ENCODE assay signal across 8 mouse cellular contexts in the genomic region with DNA sequence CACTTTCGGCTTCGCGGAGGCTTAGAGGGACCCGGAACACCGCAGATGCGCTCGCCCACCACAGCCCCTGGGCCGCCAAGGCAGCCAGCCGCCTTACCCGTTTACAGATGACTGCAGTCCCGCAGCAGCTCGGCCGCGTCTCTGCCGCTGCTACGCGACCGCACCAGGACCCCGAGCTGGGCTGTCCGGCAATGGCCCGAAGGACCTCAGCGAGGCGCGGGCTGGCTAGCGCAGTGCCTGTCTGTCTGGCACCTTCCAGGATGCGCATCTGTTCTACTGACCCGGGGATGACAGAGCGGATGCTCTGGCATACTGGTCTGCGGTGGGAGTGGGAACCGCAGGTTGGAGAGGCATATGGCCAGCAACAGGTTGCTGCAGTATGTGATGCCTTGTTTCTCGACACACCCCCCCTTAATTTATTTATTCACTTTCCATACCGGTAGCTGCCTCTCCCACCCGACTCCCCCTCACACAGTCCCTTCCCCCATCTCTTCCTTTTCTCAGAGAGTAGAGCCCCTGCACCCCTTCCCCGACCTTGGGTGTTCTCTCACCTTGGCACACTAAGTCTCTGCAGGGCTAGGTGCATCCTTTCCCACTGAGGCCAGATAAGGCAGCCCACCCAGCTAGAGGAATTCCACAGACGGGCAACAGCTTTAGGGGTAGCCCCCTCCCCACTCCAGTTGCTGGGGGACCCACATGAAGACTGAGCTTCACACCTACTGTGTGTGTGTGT. TPM values are rescaled to one million over a fixed set of nuclear protein-coding genes. Genes with fewer than 3 reads are reported as not detected.
DNase-seq lines count a peak whose midpoint lies in the region; ATAC-seq lines count a peak whose summit lies in the region.

Gene Rabl2, minus strand, starts transcription at position 201 of the 733 bp plus-strand sequence.

- no peaks in the 10 kb centered on the region for H3K9me3 ChIP-seq in forebrain, embryonic 14.5 days (replicated peaks; ENCODE audit: control insufficient read depth, low read length)
- H3K9me3 ChIP-seq in neural tube, embryonic 15.5 days (replicated peaks): no peaks in the 10 kb centered on the region

- peak within 1 kb of the TSS; percentile 74 for H3K4me2 ChIP-seq in forebrain, embryonic 14.5 days (ENCODE audit: low read length)
- H3K4me2 ChIP-seq in neural tube, embryonic 15.5 days: peak within 1 kb of the TSS; percentile 90

- peak within 1 kb of the TSS; percentile 65 for H3K27ac ChIP-seq in forebrain, embryonic 14.5 days (ENCODE audit: low read depth, low read length)
- H3K27ac ChIP-seq in neural tube, embryonic 15.5 days (replicated peaks): peak within 1 kb of the TSS; percentile 84

- peak; percentile 97 for ATAC-seq in forebrain, embryonic 14.5 days
- ATAC-seq in neural tube, embryonic 15.5 days (ENCODE audit: low FRiP score): peak; percentile 95

- intact Hi-C loops in heart, postnatal 14 days (cut with DNase I): no loop called here

- H3K4me1 ChIP-seq in forebrain, embryonic 14.5 days (ENCODE audit: control insufficient read depth, insufficient read depth, low read length): peaks cover 5% of the 10 kb centered on the region; the same call in 1 of the 2 replicates
- peaks cover 28% of the 10 kb centered on the region for H3K4me1 ChIP-seq in neural tube, embryonic 15.5 days

- DNase-seq in ES-CJ7 (ENCODE audit: low read depth, low spot score): peak; percentile 94
- peak; percentile 77 for DNase-seq in cerebellum, adult 11 months
- DNase-seq in forebrain, embryonic 14.5 days (ENCODE audit: low spot score): peak; percentile 92
- peak; percentile 91 to 94 for DNase-seq in heart, postnatal 14 days
- peak; percentile 84 for DNase-seq in layer of hippocampus, adult 11-12 months (ENCODE audit: low spot score)
- DNase-seq in lung, adult 18-20 months: peak; percentile 83 to 88
- peak; percentile 89 for DNase-seq in testis, postnatal 14 days (ENCODE audit: low spot score)

- H3K9ac ChIP-seq in forebrain, embryonic 14.5 days (ENCODE audit: low read length): peak within 1 kb of the TSS; percentile 80
- peak within 1 kb of the TSS; percentile 76 for H3K9ac ChIP-seq in neural tube, embryonic 15.5 days (replicated peaks)

- peak within 1 kb of the TSS; percentile 71 for H3K4me3 ChIP-seq in forebrain, embryonic 14.5 days (ENCODE audit: low read depth, low read length)
- H3K4me3 ChIP-seq in neural tube, embryonic 15.5 days (replicated peaks): peak within 1 kb of the TSS; percentile 83

- under 1% methylated on average over 35 of the region's 35 CpGs for WGBS in forebrain, embryonic 14.5 days
- under 1% methylated on average over 35 of the region's 35 CpGs for WGBS in neural tube, embryonic 15.5 days

- no peaks in the 10 kb centered on the region for H3K27me3 ChIP-seq in forebrain, embryonic 14.5 days (replicated peaks; ENCODE audit: control insufficient read depth, insufficient read depth, low read length)
- no peaks in the 10 kb centered on the region for H3K27me3 ChIP-seq in neural tube, embryonic 15.5 days (replicated peaks)

- peaks cover 14% of the 10 kb centered on the region; the same call in 1 of the 2 replicates for H3K36me3 ChIP-seq in forebrain, embryonic 14.5 days (ENCODE audit: control insufficient read depth, insufficient read depth, low read length)
- H3K36me3 ChIP-seq in neural tube, embryonic 15.5 days: peaks cover 8% of the 10 kb centered on the region

RNA-seq across cellular contexts. Expression of gene Rabl2, which starts in this region (rescaled TPM):
- 61.9 and 67.0 TPM in 2 replicates for polyA plus RNA-seq in forebrain, embryonic 14.5 days (2014; fragmentation: Nextera tagmentation; extraction: Ambion mirVana)
- 1 to 10 TPM; 5.0 to 7.5 TPM for total RNA-seq in heart, postnatal 14 days (2021)
- polyA plus RNA-seq in neural tube, embryonic 15.5 days (2015; fragmentation: Nextera tagmentation; extraction: Ambion mirVana): 71.9 and 86.6 TPM in 2 replicates

Comparison
In these comparisons a context has a peak if more than half of its experiments do, and no peak if none do; other contexts are left out.
1. Peak in every context shown above with its lines: DNase-seq, ATAC-seq, H3K4me3 ChIP-seq and H3K27ac ChIP-seq.